Mouse (Mus musculus) stomach, embryonic 16.5 days (tissue): ENCODE data around the gene Qrich2. TPM values are rescaled to one million over a fixed set of nuclear protein-coding genes. Genes with fewer than 3 reads are reported as not detected.

ENCODE experiments used
- ATAC-seq: fragments of 200-750 bp; cut with Nextera tagmentation; 2 replicates; pipeline ENCODE4 v1.8.0; 2017; ENCODE audit warnings: moderate number of reproducible peaks, moderate TSS enrichment; ENCODE audit not compliant: insufficient read depth, low FRiP score
- H3K27ac ChIP-seq: fragments of 300-500 bp; sonication (generic); 2 replicates; pipeline ENCODE4 v1.5.1; 2014; ENCODE audit warnings: low read length
- H3K27me3 ChIP-seq: fragments of 300-500 bp; sonication (generic); 2 replicates; pipeline ENCODE4 v1.6.1; 2014; ENCODE audit warnings: low read length, control low read depth, mixed read lengths; ENCODE audit not compliant: control insufficient read depth, insufficient read depth
- H3K36me3 ChIP-seq: fragments of 300-500 bp; sonication (generic); 2 replicates; pipeline ENCODE4 v1.6.1; 2014; ENCODE audit warnings: low read length; ENCODE audit not compliant: control insufficient read depth, insufficient read depth
- H3K4me1 ChIP-seq: fragments of 300-500 bp; sonication (generic); 2 replicates; pipeline ENCODE4 v1.6.1; 2014; ENCODE audit warnings: low read length, control low read depth, mixed read lengths; ENCODE audit not compliant: control insufficient read depth, insufficient read depth
- H3K4me2 ChIP-seq: fragments of 300-500 bp; sonication (generic); 2 replicates; pipeline ENCODE4 v1.6.1; 2014; ENCODE audit warnings: low read depth, low read length, mixed read lengths
- H3K4me3 ChIP-seq: fragments of 300-500 bp; sonication (generic); replicated peaks from 2 replicates; pipeline ENCODE4 v1.5.1; 2014; ENCODE audit warnings: mild to moderate bottlenecking, low read length
- H3K9ac ChIP-seq: fragments of 300-500 bp; sonication (generic); 2 replicates; pipeline ENCODE4 v1.6.1; 2014; ENCODE audit warnings: low read length
- H3K9me3 ChIP-seq: fragments of 300-500 bp; sonication (generic); replicated peaks from 2 replicates; pipeline ENCODE4 v1.6.1; 2016; ENCODE audit warnings: low read length, control low read depth; ENCODE audit not compliant: control insufficient read depth
- WGBS: fragments of 180-500 bp; shearing (Covaris S2); extraction: QIAGEN DNeasy Blood & Tissue Kit; methylation state at CpG from one replicate; pipeline ENCODE4 v1.1.7; 2014; 5-methylcytosine and 5-hydroxymethylcytosine counted together
- polyA plus RNA-seq: library from polyadenylated mRNA; unstranded; fragments of >200 nt; fragmentation: Nextera tagmentation; extraction: Ambion mirVana; gene quantifications from 2 replicates; pipeline ENCODE4 v1.2.1, GENCODE M21; 2015

Qrich2 gene
- polyA plus RNA-seq, 1 experiment from 2014 or later, result 0.53 TPM

GRCm38 (mm10) chr11:116491338-116491737, 25.3 kb upstream of the Qrich2 start:
- ATAC-seq, result no peak
- Histone ChIP-seq H3K4me3 (peak overlapping the region; percentile 85; the same call in 1 of the 2 replicates), H3K9me3 (no peaks in the 10 kb centered on the region), H3K4me1 (peaks cover 27% of the 10 kb centered on the region), H3K4me2 (peak overlapping the region; percentile 65; the same call in 1 of the 2 replicates), H3K9ac (no peak overlapping the region), H3K36me3 (peaks cover 5% of the 10 kb centered on the region; the same call in 1 of the 2 replicates), H3K27ac (peak overlapping the region; percentile 95), H3K27me3 (no peaks in the 10 kb centered on the region)
- WGBS, result 61% methylated on average over 6 of the region's 6 CpGs

- Histone ChIP-seq H3K4me1 (peaks cover 26% of the 10 kb centered on the region), H3K9ac (peak overlapping the region; percentile 95), H3K4me3 (peak overlapping the region; percentile 85), H3K4me2 (peak overlapping the region; percentile 65), H3K27ac (peak overlapping the region; percentile 95), H3K27me3 (no peaks in the 10 kb centered on the region), H3K9me3 (no peaks in the 10 kb centered on the region), H3K36me3 (peaks cover 10% of the 10 kb centered on the region; the same call in 1 of the 2 replicates)
- under 1% methylated on average over 62 of the region's 62 CpGs for WGBS
- peak; percentile 85 for ATAC-seq
These were observed 24.4 kb upstream of the Qrich2 start for GRCm38 (mm10) chr11:116490232-116491107.

- no peaks in the 10 kb centered on the region for H3K9me3 ChIP-seq
- H3K4me2 ChIP-seq, result peak overlapping the region; percentile 65
- no peaks in the 10 kb centered on the region for H3K27me3 ChIP-seq
- peak; percentile 8; the same call in 1 of the 2 replicates for ATAC-seq
- 0% methylated on average over 39 of the region's 39 CpGs for WGBS
- peaks cover 20% of the 10 kb centered on the region for H3K4me1 ChIP-seq
- peaks cover 14% of the 10 kb centered on the region for H3K36me3 ChIP-seq
- peak overlapping the region; percentile 95 for H3K27ac ChIP-seq
- H3K4me3 ChIP-seq, result peak overlapping the region; percentile 85
- H3K9ac ChIP-seq, result peak overlapping the region; percentile 95
These were observed 23.8 kb upstream of the Qrich2 start for GRCm38 (mm10) chr11:116489771-116490231.

GRCm38 (mm10) chr11:116488693-116489375, 22.8 kb upstream of the Qrich2 start:
- WGBS, result 65% methylated on average over 14 of the region's 14 CpGs
- no peaks in the 10 kb centered on the region for H3K9me3 ChIP-seq
- peak overlapping the region; percentile 65 for H3K4me2 ChIP-seq
- peak overlapping the region; percentile 95 for H3K9ac ChIP-seq
- no peak for ATAC-seq
- H3K27me3 ChIP-seq, result no peaks in the 10 kb centered on the region
- H3K27ac ChIP-seq, result no peak overlapping the region
- H3K4me3 ChIP-seq, result peak overlapping the region; percentile 85
- peaks cover 20% of the 10 kb centered on the region for H3K36me3 ChIP-seq
- peaks cover 16% of the 10 kb centered on the region for H3K4me1 ChIP-seq

- Histone ChIP-seq H3K4me1 (peaks cover 16% of the 10 kb centered on the region), H3K4me3 (no peak overlapping the region), H3K36me3 (peaks cover 23% of the 10 kb centered on the region), H3K4me2 (no peak overlapping the region), H3K27me3 (no peaks in the 10 kb centered on the region), H3K27ac (no peak overlapping the region), H3K9ac (no peak overlapping the region), H3K9me3 (no peaks in the 10 kb centered on the region)
- ATAC-seq, result no peak
These were observed 22.2 kb upstream of the Qrich2 start for GRCm38 (mm10) chr11:116488207-116488606.

GRCm38 (mm10) chr11:116484261-116484660, 18.2 kb upstream of the Qrich2 start:
- H3K4me2 ChIP-seq, result no peak overlapping the region
- H3K36me3 ChIP-seq, result peaks cover 43% of the 10 kb centered on the region
- H3K9me3 ChIP-seq, result no peaks in the 10 kb centered on the region
- no peak overlapping the region for H3K27ac ChIP-seq
- H3K4me3 ChIP-seq, result no peak overlapping the region
- no peaks in the 10 kb centered on the region for H3K27me3 ChIP-seq
- ATAC-seq, result no peak
- H3K4me1 ChIP-seq, result peaks cover 6% of the 10 kb centered on the region; the same call in 1 of the 2 replicates
- H3K9ac ChIP-seq, result no peak overlapping the region
- WGBS, result 77% methylated on average over 8 of the region's 8 CpGs

- Histone ChIP-seq H3K9me3 (no peaks in the 10 kb centered on the region), H3K36me3 (peaks cover 59% of the 10 kb centered on the region), H3K4me1 (no peaks in the 10 kb centered on the region), H3K27ac (no peak overlapping the region), H3K4me2 (no peak overlapping the region), H3K27me3 (no peaks in the 10 kb centered on the region), H3K4me3 (no peak overlapping the region), H3K9ac (no peak overlapping the region)
- WGBS, result 83% methylated on average over 7 of the region's 7 CpGs
- ATAC-seq, result no peak
These were observed 15.7 kb upstream of the Qrich2 start for GRCm38 (mm10) chr11:116481776-116482175.

- Histone ChIP-seq H3K27me3 (no peaks in the 10 kb centered on the region), H3K9ac (no peak overlapping the region), H3K36me3 (peaks cover 57% of the 10 kb centered on the region), H3K27ac (no peak overlapping the region), H3K9me3 (no peaks in the 10 kb centered on the region), H3K4me3 (no peak overlapping the region), H3K4me1 (no peaks in the 10 kb centered on the region), H3K4me2 (no peak overlapping the region)
- no peak for ATAC-seq
- 93% methylated on average over 8 of the region's 8 CpGs for WGBS
These were observed 14.9 kb upstream of the Qrich2 start for GRCm38 (mm10) chr11:116480975-116481374.

- H3K4me2 ChIP-seq, result no peak overlapping the region
- no peak for ATAC-seq
- H3K36me3 ChIP-seq, result peaks cover 50% of the 10 kb centered on the region
- no peak overlapping the region for H3K4me3 ChIP-seq
- no peaks in the 10 kb centered on the region for H3K4me1 ChIP-seq
- no peaks in the 10 kb centered on the region for H3K9me3 ChIP-seq
- no peaks in the 10 kb centered on the region for H3K27me3 ChIP-seq
- H3K9ac ChIP-seq, result no peak overlapping the region
- WGBS, result 49% methylated on average over 8 of the region's 8 CpGs
- H3K27ac ChIP-seq, result no peak overlapping the region
These were observed 13.8 kb upstream of the Qrich2 start for GRCm38 (mm10) chr11:116479832-116480231.
